Mouse (Mus musculus): ENCODE results near the gene Nup214.
"Not testable (repeated sequence)": the region's sequence is repeated elsewhere in the genome, so short reads cannot be mapped to it uniquely, and the experiment has no call there.

The Nup214 gene

GRCm38 (mm10) chr2:31963491-31963890, 10.7 kb upstream of the Nup214 start:
- in situ Hi-C loops (cut with MboI) = no loop called here

GRCm38 (mm10) chr2:31964191-31964590, 10.0 kb upstream of the Nup214 start:
- in situ Hi-C loops (cut with MboI) = no loop called here

DNA sequence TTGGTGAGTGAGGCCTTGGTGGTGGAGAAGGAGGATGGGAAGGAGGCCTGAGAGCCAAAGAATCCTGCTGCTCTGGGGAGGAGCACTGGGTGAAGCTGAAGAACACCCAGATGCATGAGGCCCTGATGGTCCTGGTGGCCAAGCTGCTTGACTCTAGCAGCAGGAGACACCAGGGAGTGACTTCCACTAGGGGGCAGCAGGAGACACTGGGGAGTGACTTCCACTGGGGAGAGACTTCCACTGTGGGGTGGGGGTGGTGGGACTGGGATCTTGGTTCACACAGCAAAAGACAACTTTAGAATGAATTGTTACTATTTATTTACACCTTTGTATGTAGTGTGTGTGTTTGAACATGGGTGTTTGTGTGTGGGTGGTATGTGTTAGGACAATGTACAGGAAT, 9.1 kb upstream of the Nup214 start:
- in situ Hi-C loops (cut with MboI) = no loop called here

DNA sequence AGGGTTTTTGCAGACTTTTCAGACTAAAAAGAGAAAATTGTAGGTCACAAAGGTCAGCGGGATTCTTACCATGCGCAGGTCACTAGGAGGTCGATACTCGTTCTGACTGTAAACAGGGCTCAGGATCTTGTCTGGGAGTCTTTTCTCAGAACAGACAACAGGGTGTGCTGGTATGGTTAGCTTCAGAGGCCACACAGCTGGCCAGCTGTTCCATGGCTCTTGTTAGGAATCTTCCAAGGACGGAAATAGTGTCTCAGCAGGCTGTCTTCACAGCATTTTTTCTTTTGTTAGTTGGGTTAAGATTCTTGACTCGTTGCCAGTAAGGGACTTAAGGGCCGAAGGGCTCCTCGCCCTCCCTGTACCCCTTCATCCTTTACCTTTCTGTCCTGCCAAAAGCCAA, 7.4 kb upstream of the Nup214 start:
- in situ Hi-C loops (cut with MboI) = no loop called here

GRCm38 (mm10) chr2:31972589-31972988, 1.6 kb upstream of the Nup214 start:
- in situ Hi-C loops (cut with MboI) = no loop called here

- in situ Hi-C loops (cut with MboI) = no loop called here
These were observed 654 bp downstream of the Nup214 start for GRCm38 (mm10) chr2:31974809-31975371.

- in situ Hi-C loops (cut with MboI) = no loop called here
These were observed 13.5 kb downstream of the Nup214 start for GRCm38 (mm10) chr2:31987774-31988173.

DNA sequence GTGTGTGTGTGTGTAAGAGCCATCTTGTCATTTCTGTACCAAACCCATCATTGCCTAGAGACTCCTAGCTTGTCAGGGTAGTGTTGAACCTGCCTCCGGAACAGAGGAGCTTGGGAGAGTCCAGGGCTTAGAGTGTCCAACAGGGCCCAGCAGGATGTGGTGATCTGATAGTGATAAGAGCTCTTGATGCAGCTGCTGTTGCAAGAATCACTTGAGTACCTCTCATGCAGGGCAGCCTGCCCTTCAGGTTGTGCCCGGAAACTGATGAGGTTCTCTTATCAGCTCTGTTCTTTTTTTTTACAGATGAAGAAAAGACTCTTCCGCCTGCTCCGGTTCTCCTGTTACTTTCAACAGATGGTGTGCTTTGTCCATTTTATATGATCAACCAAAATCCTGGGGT, 16.7 kb downstream of the Nup214 start:
- in situ Hi-C loops (cut with MboI) = no loop called here

- in situ Hi-C loops (cut with MboI) = no loop called here
These were observed 20.7 kb downstream of the Nup214 start for GRCm38 (mm10) chr2:31994896-31995295.

GRCm38 (mm10) chr2:31996060-31996459, 21.8 kb downstream of the Nup214 start:
- in situ Hi-C loops (cut with MboI) = no loop called here

DNA sequence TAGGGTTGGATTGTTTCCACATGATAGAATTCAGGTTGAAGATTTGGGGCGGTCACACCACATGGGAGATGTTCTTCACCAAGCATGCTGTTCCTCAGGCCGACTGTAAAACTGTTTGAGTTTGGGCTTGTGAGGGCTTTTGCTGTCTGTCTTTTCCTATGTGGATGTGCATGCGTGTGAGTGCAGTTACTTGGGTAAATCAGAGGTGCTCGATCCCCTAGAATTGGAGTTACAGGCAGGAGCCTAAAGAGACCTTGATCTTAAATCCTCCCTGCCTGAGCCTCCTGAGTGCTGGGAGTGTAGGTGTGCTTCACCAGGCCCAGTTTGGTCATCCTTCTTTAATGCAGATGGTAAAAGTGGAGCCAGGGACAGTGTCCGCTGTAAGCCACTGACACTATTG, 23.3 kb downstream of the Nup214 start:
- in situ Hi-C loops (cut with MboI) = no loop called here

DNA sequence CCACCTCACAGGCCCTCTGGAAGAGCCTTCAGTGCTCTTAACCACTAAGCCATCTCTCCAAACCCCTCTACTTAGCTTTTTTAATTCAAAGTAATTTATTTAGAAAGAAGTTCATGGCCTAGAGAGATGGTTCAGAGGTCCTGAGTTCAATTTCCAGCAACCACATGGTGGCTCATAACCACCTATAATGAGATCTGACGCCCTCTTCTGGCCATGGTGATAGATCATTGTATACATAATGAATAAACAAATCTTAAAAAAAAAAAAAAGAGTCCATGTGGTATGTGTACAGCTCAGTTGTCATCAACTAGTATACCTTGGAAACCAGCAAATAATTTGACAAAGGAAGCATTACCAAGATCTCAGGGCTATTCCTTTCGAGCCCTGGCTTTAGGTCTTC, 24.2 kb downstream of the Nup214 start:
- in situ Hi-C loops (cut with MboI) = no loop called here

DNA sequence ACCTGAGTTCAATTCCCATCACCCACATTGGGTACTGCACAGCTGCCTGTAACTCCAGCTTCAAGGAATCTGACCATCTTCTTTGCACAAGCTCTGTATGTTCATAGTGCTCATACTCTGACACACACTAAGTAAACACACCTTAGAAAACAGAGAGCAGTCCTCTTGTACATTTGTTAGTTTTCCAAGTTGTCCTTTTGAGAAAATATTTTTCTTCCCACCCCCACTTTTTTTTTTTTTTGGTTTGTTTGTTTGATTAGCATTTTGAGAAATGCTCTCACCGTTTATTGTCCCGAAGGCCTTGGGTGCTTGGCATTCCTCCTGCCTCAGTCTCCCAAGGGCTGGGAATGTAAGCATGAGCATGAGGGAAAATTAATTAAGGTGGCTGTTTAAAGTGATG, 34.1 kb downstream of the Nup214 start:
- in situ Hi-C loops (cut with MboI) = no loop called here

DNA sequence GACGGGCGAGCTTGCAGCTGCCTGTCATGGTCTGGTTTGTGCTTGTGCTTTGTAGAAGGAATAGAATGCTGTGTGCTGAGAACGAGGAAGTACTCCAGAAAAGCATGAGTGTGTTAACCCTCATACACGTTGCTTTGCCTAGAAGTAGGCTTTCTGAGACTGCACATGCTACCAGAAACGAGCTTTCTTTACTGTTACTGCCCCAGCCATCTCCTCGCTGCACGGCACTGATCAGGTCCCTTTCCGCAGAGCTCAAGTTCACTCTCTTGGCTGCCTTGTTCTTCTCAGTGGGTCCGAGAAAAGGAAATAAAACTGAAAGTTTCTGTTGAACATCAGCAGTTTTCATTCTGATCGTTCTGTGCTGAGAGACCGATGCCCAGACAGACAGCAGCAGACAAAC, 34.5 kb downstream of the Nup214 start:
- in situ Hi-C loops (cut with MboI) = no loop called here

- in situ Hi-C loops (cut with MboI) = no loop called here
These were observed 45.5 kb downstream of the Nup214 start for GRCm38 (mm10) chr2:32019704-32020103.

GRCm38 (mm10) chr2:32020229-32020628, 46.0 kb downstream of the Nup214 start:
- in situ Hi-C loops (cut with MboI) = no loop called here

DNA sequence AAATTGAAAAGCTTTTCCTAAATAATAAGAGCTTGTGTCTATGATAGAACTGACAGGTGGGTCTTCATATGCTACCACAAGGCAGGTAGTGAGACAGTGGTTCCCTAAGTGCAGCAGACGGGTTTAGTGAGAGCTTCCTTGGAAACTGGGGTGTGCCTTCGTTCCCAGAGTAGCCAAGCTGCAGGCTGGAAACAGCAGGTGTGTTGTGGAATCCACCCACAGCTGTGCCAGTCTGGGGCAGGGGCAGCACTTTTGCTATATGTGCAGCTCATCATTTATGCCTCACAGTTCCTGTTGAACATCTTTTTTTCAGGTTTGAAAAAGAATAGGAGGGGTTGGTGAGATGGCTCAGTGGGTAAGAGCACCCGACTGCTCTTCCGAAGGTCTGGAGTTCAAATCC, 50.1 kb downstream of the Nup214 start:
- in situ Hi-C loops (cut with MboI) = no loop called here

GRCm38 (mm10) chr2:32029636-32030035, 55.4 kb downstream of the Nup214 start:
- in situ Hi-C loops (cut with MboI) = no loop called here

GRCm38 (mm10) chr2:32033436-32033835, 59.2 kb downstream of the Nup214 start:
- in situ Hi-C loops (cut with MboI) = no loop called here

GRCm38 (mm10) chr2:32034206-32034605, 60.0 kb downstream of the Nup214 start:
- in situ Hi-C loops (cut with MboI) = no loop called here

DNA sequence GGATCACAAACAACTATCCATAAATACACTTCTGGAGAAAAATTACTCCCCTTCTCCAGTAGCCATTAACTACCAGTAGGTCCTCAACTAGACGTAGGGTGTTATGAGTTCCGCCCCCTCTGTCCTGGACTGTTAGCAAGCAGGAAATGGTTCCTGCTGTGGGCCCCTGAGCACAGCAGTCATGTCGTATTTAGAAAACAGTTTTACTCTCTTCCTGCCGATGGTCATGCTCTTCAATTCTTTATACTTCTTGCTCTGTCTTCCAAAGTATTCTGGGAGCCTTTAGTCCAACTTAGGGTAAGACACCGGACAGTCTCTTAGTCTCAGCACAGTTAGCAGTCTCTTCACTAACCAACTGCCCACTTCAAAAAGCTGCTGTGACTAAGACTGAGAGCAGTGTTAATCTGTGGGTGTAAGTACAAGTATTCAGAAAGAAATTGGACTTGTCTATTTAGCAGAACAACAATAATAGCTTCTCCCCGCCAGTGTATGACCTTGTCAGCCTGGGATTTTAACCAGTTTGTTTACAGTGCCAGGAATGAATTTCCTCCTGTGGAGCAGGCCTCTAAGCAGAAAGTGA, 63.1 kb downstream of the Nup214 start:
- in situ Hi-C loops (cut with MboI) = no loop called here

GRCm38 (mm10) chr2:32038661-32039081, 64.4 kb downstream of the Nup214 start:
- in situ Hi-C loops (cut with MboI) = no loop called here

- in situ Hi-C loops (cut with MboI) = not testable (repeated sequence)
These were observed 66.4 kb downstream of the Nup214 start for GRCm38 (mm10) chr2:32040646-32041045.

- in situ Hi-C loops (cut with MboI) = no loop called here
These were observed 66.9 kb downstream of the Nup214 start for GRCm38 (mm10) chr2:32041087-32041486.

All from mature B cell (primary cell).